Comparison of ENCODE assay signal across 8 mouse cellular contexts in the genomic region with DNA sequence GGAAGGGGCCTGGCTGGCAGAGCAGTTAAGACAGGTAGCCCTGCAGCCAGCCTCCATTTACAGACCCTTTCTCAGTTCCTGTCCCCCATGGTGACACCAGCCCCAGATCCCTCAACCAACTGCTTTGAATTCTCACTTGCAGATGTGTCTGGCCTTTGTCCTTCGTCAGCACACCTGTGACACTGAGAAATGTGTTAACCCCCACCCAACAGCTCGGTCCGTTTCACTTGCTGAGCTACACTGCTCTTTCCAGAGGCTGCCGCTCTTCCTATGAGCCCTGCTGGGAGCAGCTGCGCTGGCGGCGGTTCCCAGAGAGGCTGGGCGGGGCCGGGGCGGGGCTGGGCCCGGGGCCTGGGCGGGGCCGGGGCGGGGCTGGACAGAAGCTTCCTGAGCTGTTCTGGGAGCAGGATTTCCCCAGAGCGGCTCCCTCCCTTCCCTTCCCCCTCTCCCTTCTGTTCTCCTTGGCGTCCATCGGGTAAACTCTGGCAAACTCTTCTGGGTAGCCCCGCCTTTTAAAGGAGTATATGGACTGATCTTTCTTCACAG.
DNase-seq lines count a peak whose midpoint lies in the region; ATAC-seq lines count a peak whose summit lies in the region.

No protein-coding gene starts in this region.

- intact Hi-C loops in heart, postnatal 36 days (cut with DNase I), result loop anchor here (10.0 kb wide), 1 partner anchor 437 kb away; no protein-coding TSS in a partner anchor

- peak overlapping the region; percentile 15 for H3K4me3 ChIP-seq in forebrain, embryonic 14.5 days (ENCODE audit: low read depth, low read length)
- H3K4me3 ChIP-seq in macrophage (ENCODE audit: inconsistent target), result no peak overlapping the region

- whole genome bisulfite sequencing in forebrain, embryonic 14.5 days, result 2% methylated on average over 18 of the region's 18 CpGs
- 3% methylated on average over 18 of the region's 18 CpGs for WGBS in macrophage (ENCODE audit: missing documents)

- H3K4me1 ChIP-seq in forebrain, embryonic 14.5 days (ENCODE audit: control insufficient read depth, insufficient read depth, low read length), result peaks cover 39% of the 10 kb centered on the region

- H3K79me2 ChIP-seq in macrophage (ENCODE audit: inconsistent target), result peaks cover 76% of the 10 kb centered on the region

- H3K9ac ChIP-seq in forebrain, embryonic 14.5 days (ENCODE audit: low read length), result peak overlapping the region; percentile 57

- DNase-seq in R1 (ENCODE audit: low read depth, low spot score), result peak; percentile 95
- peak; percentile 87 for DNase-seq in cerebellum, adult 11-12 months
- DNase-seq in forebrain, embryonic 14.5 days (ENCODE audit: low spot score), result peak; percentile 96
- peak; percentile 70 to 78 for DNase-seq in heart, postnatal 36 days
- peak; percentile 88 to 92 for DNase-seq in kidney, postnatal 4 days
- DNase-seq in right cerebral cortex, postnatal 14 days, result peak; percentile 69
- DNase-seq in layer of hippocampus, postnatal 25 days (ENCODE audit: extremely low spot score in 1 of 2, low spot score in 1 of 2), result no peak

- H3K27ac ChIP-seq in forebrain, embryonic 14.5 days (ENCODE audit: low read depth, low read length), result peak overlapping the region; percentile 99
- H3K27ac ChIP-seq in macrophage, result peak overlapping the region; percentile 42

- H3K36me3 ChIP-seq in forebrain, embryonic 14.5 days (ENCODE audit: control insufficient read depth, insufficient read depth, low read length), result no peaks in the 10 kb centered on the region
- H3K36me3 ChIP-seq in macrophage (ENCODE audit: inconsistent target), result no peaks in the 10 kb centered on the region

- H3K27me3 ChIP-seq in forebrain, embryonic 14.5 days (replicated peaks; ENCODE audit: control insufficient read depth, insufficient read depth, low read length), result no peaks in the 10 kb centered on the region

- H3K4me2 ChIP-seq in forebrain, embryonic 14.5 days (ENCODE audit: low read length), result peak overlapping the region; percentile 47

- peak; percentile 91 for ATAC-seq in forebrain, embryonic 14.5 days

- H3K9me3 ChIP-seq in forebrain, embryonic 14.5 days (replicated peaks; ENCODE audit: control insufficient read depth, low read length), result no peaks in the 10 kb centered on the region

Comparison
In these comparisons a context has a peak if more than half of its experiments do, and no peak if none do; other contexts are left out.
1. DNase-seq: peak in R1 (single experiment), cerebellum, adult 11-12 months (single experiment), forebrain, embryonic 14.5 days (single experiment), heart, postnatal 36 days (2 of 2), kidney, postnatal 4 days (2 of 2) and right cerebral cortex, postnatal 14 days (single experiment); none in layer of hippocampus, postnatal 25 days (0 of 2).